Mouse (Mus musculus) frontal cortex, postnatal 14 days (tissue): ENCODE data around the gene Dst.

ENCODE experiments used
- DNase-seq, 2 experiments: peaks; one replicate each; pipeline ENCODE4 v3.0.0; 2022; ENCODE audit warnings: low spot score in 2 of 2

Gene Dst

GRCm38 (mm10) chr1:34028722-34029121, 120.7 kb downstream of the Dst start:
- DNase-seq, result no peak

DNA sequence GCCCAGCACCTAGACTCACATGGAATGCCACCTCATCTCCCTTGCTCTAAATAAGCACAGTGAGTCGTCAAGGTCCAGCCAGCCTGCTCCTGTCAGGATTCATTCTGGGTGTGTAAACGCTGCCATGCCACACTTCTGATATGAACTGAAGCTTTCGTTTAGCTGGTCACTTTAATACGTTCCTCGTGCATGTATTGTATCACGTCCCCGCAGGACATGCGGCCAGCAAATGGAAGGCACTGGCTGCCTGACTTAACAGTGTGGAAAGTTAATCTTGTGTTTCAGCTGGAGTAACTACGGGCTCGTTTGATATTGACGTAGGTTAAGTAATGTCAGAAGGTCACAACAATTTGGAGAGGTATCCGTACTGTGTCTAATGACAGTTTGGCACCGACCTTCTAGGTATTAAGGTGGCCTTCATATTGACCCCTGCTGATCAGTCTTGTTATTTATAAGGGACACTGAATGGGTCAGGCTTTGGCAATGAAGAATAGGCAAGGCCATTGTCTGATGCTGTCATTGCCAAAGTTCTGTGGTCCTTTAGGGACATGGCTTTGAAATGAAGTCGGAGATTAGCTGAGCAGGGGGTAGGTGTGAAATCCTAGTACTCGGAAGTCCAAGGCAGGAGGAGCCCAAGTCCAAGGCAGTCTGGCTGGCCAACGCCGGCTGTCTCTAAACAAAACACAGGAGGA, 122.5 kb downstream of the Dst start:
- DNase-seq, result no peak

GRCm38 (mm10) chr1:34033052-34033451, 125.0 kb downstream of the Dst start:
- no peak for DNase-seq

- no peak for DNase-seq
Measured at GRCm38 (mm10) chr1:34033478-34033877, 125.5 kb downstream of the Dst start.

GRCm38 (mm10) chr1:34033958-34034357, 125.9 kb downstream of the Dst start:
- DNase-seq, result no peak

GRCm38 (mm10) chr1:34036111-34036510, 128.1 kb downstream of the Dst start:
- no peak for DNase-seq

- no peak for DNase-seq
Measured at GRCm38 (mm10) chr1:34038571-34038970, 130.5 kb downstream of the Dst start.

- DNase-seq, result no peak
Measured at GRCm38 (mm10) chr1:34040049-34040448, 132.0 kb downstream of the Dst start.

- DNase-seq, result no peak
Measured at GRCm38 (mm10) chr1:34040901-34041721, 133.1 kb downstream of the Dst start.

- no peak for DNase-seq
Measured at GRCm38 (mm10) chr1:34042299-34042698, 134.3 kb downstream of the Dst start.

- no peak for DNase-seq
Measured at GRCm38 (mm10) chr1:34043327-34043726, 135.3 kb downstream of the Dst start.

- no peak for DNase-seq
Measured at GRCm38 (mm10) chr1:34043836-34044550, 136.0 kb downstream of the Dst start.

GRCm38 (mm10) chr1:34044675-34045074, 136.7 kb downstream of the Dst start:
- DNase-seq, result no peak

- no peak for DNase-seq
Measured at GRCm38 (mm10) chr1:34047285-34047684, 139.3 kb downstream of the Dst start.

DNA sequence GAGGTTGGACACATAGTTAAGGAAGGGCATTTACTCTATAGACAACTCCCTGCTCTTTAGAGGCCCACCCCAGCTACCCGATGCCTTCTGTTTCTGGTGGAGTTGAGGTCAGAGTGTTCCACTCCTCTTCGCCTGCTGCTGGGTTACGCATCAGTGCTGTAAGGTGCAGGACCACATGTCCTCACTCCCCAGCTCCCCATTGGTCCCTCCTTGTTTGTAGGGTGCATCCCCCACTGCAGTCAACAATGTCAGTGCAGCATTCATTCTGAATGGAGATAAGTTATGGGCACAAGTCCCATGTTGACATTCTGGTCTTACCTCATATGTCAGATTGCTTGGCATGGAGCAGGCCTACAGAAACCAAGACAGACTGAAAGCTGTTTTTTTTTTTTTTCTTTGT, 143.2 kb downstream of the Dst start:
- no peak for DNase-seq

- DNase-seq, result no peak
Measured at GRCm38 (mm10) chr1:34052422-34052821, 144.4 kb downstream of the Dst start.

DNA sequence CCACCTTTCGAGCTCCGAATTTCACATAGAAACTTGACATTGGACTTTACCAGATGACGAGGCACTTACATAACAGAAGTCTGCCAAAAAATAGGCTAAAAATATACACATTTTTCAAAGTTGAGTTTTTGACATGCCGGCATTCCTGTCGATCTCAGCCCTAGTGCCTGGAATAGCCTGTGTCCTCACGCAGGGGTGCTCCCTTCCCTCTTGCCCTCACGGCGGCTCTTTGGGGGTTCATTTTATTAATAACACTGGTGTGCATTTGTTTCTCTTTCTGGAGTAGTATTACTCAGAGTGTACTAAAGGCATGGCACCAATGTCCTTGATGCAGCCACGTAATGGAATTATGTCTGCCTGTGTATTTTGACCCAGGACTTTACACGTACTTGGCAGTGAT, 146.9 kb downstream of the Dst start:
- DNase-seq, result no peak

DNA sequence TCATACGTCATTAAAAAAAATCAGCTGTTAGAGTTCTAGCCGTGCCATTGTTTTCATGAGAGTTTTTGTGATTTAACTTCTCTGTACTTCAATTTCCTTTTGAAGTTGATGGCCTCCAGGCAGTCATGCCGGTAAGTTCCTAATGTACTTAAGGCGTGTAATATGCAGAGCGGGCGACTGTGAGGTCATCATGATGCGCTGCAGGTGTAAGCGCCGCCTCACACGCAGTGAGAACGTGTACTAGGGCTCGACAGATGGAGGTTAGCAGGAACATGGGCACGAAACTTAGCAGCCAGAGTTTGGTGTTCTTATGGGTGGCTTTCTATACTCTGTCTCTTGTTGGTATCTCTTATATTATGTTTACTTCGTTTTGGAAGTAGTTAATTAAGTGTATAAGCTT, 148.6 kb downstream of the Dst start:
- no peak for DNase-seq

DNA sequence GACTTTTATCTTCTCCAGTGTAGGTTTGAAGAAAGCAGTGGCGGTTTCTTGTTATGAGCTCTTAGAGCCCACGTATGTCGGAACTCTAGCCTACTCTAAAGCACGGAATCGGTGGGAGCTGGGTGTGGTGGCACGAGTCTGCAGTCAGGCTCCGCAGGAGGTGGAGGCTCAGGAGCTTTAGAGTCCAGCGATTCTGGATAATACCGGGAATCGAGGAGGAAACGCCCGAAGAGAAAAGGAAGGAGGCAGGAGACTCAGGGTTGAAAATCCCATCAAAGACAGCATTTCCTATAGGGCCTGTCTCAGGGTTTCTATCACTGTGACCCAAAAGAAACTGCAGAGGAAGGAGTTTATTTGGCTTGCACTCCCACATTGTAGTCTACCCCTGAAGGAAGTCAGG, 151.2 kb downstream of the Dst start:
- no peak for DNase-seq

- DNase-seq, result no peak
Measured at GRCm38 (mm10) chr1:34060446-34060845, 152.4 kb downstream of the Dst start.

GRCm38 (mm10) chr1:34061078-34061477, 153.1 kb downstream of the Dst start:
- DNase-seq, result peak in 1 of 2 experiments; percentile 38

- no peak for DNase-seq
Measured at GRCm38 (mm10) chr1:34061860-34062259, 153.8 kb downstream of the Dst start.

DNA sequence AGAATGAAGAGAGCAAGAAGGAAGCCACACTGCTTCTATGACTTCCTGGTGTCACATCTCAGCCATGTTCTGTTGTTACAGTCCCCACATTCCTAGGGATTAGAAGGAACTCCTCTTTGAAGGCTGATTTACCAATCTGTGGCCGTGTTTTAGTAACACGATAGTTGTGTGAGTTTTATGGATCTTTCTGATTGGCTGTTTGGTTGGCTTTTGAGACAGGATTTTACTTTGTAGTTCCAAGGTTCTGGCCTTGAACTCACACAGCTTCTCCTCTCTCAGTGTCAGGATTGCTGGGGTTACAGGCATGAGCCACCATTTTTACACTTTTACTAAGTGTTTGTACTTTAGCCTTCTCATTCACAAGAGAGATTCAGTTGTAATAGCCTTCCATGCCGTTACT, 155.9 kb downstream of the Dst start:
- DNase-seq, result no peak
